Mouse (Mus musculus) liver, adult (tissue): ENCODE data around the gene Ppip5k2.

ENCODE experiments used
- GATA4 ChIP-seq: IDR thresholded peaks from 2 replicates; pipeline ENCODE4 v1.6.1; 2014; ENCODE audit warnings: mild to moderate bottlenecking, low read length; ENCODE audit not compliant: insufficient replicate concordance

Gene Ppip5k2

DNA sequence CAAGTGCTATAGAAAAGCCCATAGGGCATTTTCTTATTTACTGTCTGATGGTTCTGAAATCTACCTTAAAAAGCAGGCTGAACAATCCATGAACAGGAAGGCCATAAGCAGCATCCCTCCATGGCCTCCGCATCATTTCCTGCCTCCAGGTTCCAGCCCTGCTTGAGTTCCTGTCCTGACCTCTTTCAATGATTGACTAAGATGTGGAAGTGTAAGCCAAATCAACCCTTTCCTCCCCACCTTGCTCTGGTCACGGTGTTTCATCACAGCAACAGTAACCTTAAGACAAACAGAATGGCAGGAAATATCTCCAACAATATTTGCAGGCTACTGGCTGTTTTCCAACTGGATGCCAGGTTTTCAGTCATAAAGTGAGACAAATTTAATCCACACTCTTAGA, 113.0 kb downstream of the Ppip5k2 start:
- TF ChIP-seq GATA4, result no peak
